Mouse (Mus musculus): ENCODE results near the gene Tulp1. TPM values are rescaled to one million over a fixed set of nuclear protein-coding genes. Genes with fewer than 3 reads are reported as not detected.

Gene Tulp1
- polyA plus RNA-seq, 1 experiment from 2014 or later: 1.3 TPM

DNA sequence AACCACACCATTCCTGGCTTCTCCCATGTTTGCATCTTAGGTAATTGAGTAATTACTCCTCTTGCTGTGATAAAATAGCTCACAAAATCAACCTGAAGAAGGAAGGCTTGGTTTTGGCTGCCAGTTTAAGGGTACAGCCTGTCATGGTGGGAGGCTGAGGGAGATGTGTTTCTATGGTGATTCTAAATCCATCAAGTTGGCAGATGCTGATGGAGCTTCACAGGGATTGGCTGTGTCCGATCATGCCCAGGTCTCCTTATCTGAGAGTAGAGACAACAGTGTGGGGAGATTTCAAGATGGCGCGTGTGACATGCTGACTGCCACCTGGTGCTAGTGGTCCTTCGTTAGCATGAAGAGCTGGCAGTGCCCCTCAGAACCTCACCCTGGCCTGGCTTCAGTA, 43.3 kb downstream of the Tulp1 start:
- ATAC-seq (replicated peaks): no peak
- Histone ChIP-seq H3K27me3 (replicated peaks) (no peaks in the 10 kb centered on the region), H3K4me2 (no peak overlapping the region), H3K4me1 (no peaks in the 10 kb centered on the region), H3K36me3 (replicated peaks) (no peaks in the 10 kb centered on the region; the same call in 1 of the 2 replicates), H3K9ac (no peak overlapping the region), H3K4me3 (no peak overlapping the region), H3K9me3 (no peaks in the 10 kb centered on the region), H3K27ac (no peak overlapping the region)
- 97% methylated on average over 4 of the region's 4 CpGs for WGBS

DNA sequence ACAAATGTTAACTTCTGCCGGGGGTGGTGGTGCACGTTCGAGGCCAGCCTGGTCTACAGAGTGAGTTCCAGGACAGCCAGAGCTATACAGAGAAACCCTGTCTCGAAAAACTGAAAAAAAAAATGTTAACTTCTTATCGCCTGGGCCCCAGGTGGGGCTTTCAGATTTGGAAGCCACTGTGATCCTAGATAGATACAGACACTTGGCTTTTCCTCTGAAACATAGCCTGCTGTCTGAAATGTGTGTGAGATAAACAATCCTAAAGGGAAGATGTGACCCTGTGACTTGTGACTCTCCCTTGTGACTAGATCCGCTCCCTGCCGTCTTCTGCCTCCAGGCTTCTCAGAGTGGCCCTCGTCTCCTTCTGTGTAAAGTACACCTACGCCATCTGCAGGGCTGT, 47.3 kb downstream of the Tulp1 start:
- no peak overlapping the region for H3K4me2 ChIP-seq
- no peaks in the 10 kb centered on the region; the same call in 1 of the 2 replicates for H3K36me3 ChIP-seq (replicated peaks)
- no peak overlapping the region for H3K9ac ChIP-seq
- no peaks in the 10 kb centered on the region for H3K9me3 ChIP-seq
- 81% methylated on average over 9 of the region's 9 CpGs for WGBS
- peaks cover 13% of the 10 kb centered on the region for H3K4me1 ChIP-seq
- no peak for ATAC-seq (replicated peaks)
- no peak overlapping the region for H3K27ac ChIP-seq
- no peaks in the 10 kb centered on the region for H3K27me3 ChIP-seq (replicated peaks)
- H3K4me3 ChIP-seq: no peak overlapping the region

DNA sequence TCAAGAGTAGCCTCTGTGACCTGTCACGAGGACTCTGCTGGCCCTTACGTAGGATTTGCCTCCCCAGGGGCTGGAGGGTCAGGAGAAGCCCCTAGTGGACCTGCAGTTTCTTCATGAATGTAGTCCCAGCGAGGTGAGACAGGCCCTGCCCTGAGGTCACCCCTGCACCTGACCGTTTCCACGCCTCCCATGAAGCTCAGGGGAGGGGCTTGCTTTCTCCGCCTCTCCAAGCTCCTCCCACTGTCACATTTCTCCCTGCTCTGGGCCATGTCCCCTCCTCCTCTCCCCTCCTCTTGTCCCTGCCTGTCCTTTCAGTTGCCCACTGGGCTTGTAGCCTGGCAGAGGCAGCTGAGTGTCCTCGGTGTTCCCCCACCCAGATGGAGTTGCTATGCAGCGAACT, 47.9 kb downstream of the Tulp1 start:
- H3K4me3 ChIP-seq: no peak overlapping the region
- no peak overlapping the region for H3K9ac ChIP-seq
- H3K36me3 ChIP-seq (replicated peaks): no peaks in the 10 kb centered on the region; the same call in 1 of the 2 replicates
- ATAC-seq (replicated peaks): no peak
- H3K9me3 ChIP-seq: no peaks in the 10 kb centered on the region
- no peaks in the 10 kb centered on the region for H3K27me3 ChIP-seq (replicated peaks)
- H3K27ac ChIP-seq: no peak overlapping the region
- H3K4me1 ChIP-seq: peaks cover 15% of the 10 kb centered on the region
- WGBS: 56% methylated on average over 8 of the region's 8 CpGs
- H3K4me2 ChIP-seq: no peak overlapping the region

DNA sequence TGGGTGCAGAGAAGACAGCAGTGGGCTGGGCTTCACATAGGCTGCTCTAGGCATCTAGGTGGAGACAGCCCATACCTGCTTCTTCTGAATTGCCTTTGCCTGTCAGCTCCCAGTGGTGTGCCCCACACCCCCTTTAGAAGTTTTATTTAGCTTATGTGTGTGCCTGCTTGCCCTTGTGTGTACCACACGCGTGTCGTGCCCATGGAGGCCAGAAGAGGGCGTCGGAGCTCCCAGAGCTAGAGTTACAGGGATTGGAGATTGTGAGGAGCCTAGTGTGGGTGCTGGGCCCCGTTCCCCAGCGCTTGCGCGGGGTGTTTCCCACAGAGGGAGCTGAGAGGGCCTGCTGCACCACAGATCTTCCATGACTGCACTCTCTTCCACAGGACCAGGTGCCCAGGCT, 48.5 kb downstream of the Tulp1 start:
- WGBS: 90% methylated on average over 9 of the region's 9 CpGs
- no peaks in the 10 kb centered on the region for H3K27me3 ChIP-seq (replicated peaks)
- H3K9ac ChIP-seq: no peak overlapping the region
- no peak overlapping the region for H3K4me2 ChIP-seq
- no peak for ATAC-seq (replicated peaks)
- H3K4me1 ChIP-seq: peaks cover 15% of the 10 kb centered on the region
- H3K9me3 ChIP-seq: no peaks in the 10 kb centered on the region
- H3K4me3 ChIP-seq: no peak overlapping the region
- H3K36me3 ChIP-seq (replicated peaks): no peaks in the 10 kb centered on the region; the same call in 1 of the 2 replicates
- H3K27ac ChIP-seq: no peak overlapping the region

DNA sequence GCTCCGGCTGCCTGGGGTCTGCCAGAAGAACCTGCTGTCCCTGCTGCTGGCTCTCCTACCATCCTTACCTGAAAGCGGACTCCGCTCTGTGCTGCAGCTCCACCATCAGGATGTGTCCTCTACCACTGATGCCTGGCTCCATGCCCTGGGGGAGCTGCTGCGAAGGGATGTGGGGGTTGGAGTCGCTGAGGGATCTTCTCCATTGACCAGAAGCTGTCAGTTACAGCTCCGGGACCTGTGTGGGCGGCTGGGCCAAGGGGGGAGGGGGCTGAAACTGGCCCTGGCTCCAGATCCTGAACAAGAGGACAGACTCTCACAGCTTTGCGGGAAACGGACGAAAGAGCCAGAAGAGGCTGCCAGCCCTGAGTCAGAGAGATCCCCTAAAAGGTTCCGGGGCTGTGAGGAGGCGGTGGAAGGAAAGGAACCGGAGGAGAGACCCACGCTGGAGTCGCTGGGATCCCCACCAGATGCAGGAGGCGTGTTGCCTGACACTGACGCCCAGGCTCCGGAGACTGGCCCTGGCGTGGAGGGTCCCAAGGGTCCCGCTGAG, 49.3 kb downstream of the Tulp1 start:
- Histone ChIP-seq H3K4me1 (peaks cover 15% of the 10 kb centered on the region), H3K9ac (no peak overlapping the region), H3K9me3 (no peaks in the 10 kb centered on the region), H3K27me3 (replicated peaks) (no peaks in the 10 kb centered on the region), H3K27ac (no peak overlapping the region), H3K4me2 (no peak overlapping the region), H3K4me3 (no peak overlapping the region), H3K36me3 (replicated peaks) (no peaks in the 10 kb centered on the region; the same call in 1 of the 2 replicates)
- WGBS: 89% methylated on average over 20 of the region's 20 CpGs
- no peak for ATAC-seq (replicated peaks)

DNA sequence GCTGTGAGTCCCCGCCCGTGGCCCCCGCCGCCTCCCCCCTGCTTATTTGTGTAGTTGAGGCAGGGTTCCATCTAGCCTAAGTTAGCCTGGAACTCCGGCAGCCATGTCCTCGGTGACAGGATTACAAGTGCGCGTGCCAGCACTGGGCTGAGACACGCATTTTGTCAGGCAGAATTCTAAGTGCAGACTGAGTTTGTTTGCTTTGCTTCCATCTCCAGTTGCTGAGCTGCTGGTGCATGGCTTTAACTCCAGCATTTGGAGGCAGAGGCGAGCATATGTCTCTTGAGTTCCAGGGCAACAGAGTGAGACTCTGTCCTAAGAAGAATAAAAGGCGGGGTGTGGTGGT, 51.2 kb downstream of the Tulp1 start:
- peak overlapping the region; percentile 96 for H3K4me2 ChIP-seq
- H3K27ac ChIP-seq: peak overlapping the region; percentile 91
- no peaks in the 10 kb centered on the region for H3K9me3 ChIP-seq
- peaks cover 15% of the 10 kb centered on the region for H3K4me1 ChIP-seq
- peak overlapping the region; percentile 88 for H3K4me3 ChIP-seq
- peak overlapping the region; percentile 77 for H3K9ac ChIP-seq
- WGBS: under 1% methylated on average over 11 of the region's 11 CpGs
- no peaks in the 10 kb centered on the region for H3K27me3 ChIP-seq (replicated peaks)
- no peaks in the 10 kb centered on the region; the same call in 1 of the 2 replicates for H3K36me3 ChIP-seq (replicated peaks)
- ATAC-seq (replicated peaks): peak; percentile 55

DNA sequence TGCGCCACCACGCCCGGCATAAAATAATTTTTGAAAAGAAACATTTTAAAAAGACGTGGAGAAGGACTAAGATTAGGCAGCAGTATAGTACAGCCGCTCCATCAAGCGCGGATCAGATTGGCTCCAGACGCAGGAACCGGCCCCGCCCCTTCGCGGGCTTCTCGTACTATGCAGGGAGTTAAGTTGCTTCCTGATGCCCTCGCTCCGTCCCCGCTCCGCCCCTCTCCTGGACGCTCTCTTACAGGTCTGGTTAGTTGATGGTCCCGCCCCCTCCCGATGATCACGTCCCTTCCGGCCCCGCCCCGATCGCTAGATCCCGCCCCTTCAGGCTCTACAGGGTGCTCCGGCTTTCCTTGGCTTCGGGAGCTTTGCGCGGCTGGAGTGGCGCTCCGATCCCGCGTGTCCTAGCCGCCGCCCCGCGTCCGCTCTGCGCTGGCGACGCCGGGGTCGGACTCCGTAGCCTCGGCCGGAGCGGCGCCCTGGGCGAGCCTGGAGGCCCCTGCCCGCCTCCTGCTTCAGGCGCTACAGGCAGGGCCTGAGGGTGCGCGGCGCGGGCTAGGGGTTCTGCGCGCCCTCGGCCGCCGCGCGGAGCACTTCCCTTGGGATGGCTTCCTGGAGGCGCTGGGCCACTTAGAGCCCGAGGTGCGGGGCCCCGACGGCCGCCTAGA, 51.7 kb downstream of the Tulp1 start, which contains the start of gene Fance:
TSS of gene Fance (plus strand) at position 308 of the 668 bp plus-strand sequence.
- no peaks in the 10 kb centered on the region; the same call in 1 of the 2 replicates for H3K36me3 ChIP-seq (replicated peaks)
- H3K27ac ChIP-seq: peak within 1 kb of the TSS; percentile 91
- peak; percentile 98 for ATAC-seq (replicated peaks)
- H3K9me3 ChIP-seq: no peaks in the 10 kb centered on the region
- peak within 1 kb of the TSS; percentile 96 for H3K4me2 ChIP-seq
- H3K4me3 ChIP-seq: peak within 1 kb of the TSS; percentile 88
- no peaks in the 10 kb centered on the region for H3K27me3 ChIP-seq (replicated peaks)
- peaks cover 19% of the 10 kb centered on the region for H3K4me1 ChIP-seq
- under 1% methylated on average over 69 of the region's 69 CpGs for WGBS
- peak within 1 kb of the TSS; percentile 77 for H3K9ac ChIP-seq

DNA sequence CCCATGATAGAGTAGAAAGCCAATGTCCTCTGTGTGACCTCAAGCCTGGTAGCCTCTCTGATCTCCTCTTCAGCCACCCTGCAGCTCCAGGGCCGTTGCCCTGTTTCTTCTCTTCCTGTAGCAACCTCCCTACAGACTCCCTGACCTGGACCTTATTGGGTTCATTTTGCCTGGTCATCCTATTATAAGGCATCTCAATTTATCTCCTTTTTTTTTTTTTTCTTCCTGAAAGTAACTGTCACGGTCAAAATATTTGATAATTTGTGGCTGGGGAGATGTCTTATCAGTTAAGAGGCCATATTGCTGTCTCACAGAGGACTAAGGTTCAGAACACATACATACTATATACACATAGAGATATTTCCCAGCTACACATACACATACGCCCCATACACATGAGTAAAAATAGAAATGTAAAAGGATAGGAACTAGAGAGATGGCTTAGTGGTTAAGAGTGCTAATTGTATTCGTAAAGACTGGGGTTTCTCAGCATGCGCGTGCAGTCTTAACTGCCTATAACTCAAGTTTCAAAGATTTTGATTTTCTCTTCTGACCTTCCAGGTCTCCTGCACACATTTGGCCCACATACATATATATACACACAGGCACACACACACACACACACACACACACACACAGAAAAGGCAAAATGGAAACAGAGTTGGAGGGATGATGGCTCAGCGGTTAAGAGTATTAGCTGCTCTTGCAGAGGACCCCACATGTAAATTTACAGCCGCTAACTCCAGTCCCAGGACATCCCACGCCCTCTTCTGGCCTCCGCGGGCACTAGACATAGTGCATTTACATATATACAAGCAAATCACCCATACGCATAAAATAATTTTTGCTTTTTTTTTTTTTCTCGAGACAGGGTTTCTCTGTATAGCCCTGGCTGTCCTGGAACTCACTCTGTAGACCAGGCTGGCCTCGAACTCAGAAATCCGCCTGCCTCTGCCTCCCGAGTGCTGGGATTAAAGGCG, 52.5 kb downstream of the Tulp1 start:
- Histone ChIP-seq H3K27ac (peak overlapping the region; percentile 91), H3K9me3 (no peaks in the 10 kb centered on the region), H3K27me3 (replicated peaks) (no peaks in the 10 kb centered on the region), H3K4me1 (peaks cover 19% of the 10 kb centered on the region), H3K9ac (no peak overlapping the region), H3K4me3 (peak overlapping the region; percentile 88), H3K36me3 (replicated peaks) (no peaks in the 10 kb centered on the region), H3K4me2 (peak overlapping the region; percentile 96)
- ATAC-seq (replicated peaks): peak; percentile 27
- WGBS: 26% methylated on average over 17 of the region's 17 CpGs

DNA sequence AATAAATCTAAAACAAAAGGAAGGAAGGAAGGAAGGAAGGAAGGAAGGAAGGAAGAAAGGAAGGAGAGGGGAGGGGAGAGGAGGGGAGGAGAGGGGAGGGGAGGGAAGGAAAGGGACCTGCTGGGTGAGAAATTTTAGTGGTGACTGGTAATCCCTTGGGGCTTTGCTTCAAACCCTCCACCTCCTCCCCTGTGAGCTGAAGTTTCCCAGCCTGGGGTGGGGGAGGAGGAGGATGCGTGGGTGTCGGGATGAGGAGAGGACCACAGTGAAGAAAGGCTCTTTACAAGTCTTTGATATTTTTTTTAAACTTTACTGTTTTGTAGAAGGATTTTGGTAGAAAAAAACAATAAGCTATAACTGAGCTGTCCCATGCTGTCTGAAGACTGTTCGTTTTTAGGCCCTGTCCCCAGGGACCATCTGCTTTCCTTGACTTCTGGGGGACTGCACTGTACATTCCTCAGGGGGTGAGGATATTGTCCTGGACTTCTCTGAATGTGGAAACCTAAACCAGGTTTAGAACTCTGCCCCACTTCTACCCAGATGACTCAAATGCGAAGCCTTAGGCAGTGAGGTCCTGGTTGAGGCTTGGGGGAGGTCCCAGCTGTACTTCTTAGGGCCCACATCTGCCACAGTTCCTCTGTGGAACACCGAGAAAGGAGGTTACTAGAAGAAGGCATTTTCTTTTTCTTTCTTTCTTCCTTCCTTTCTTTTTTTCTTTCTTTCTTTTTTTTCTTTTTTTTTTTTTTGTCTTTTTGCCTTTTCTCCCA, 53.5 kb downstream of the Tulp1 start:
- ATAC-seq (replicated peaks): no peak
- WGBS: 80% methylated on average over 5 of the region's 5 CpGs

DNA sequence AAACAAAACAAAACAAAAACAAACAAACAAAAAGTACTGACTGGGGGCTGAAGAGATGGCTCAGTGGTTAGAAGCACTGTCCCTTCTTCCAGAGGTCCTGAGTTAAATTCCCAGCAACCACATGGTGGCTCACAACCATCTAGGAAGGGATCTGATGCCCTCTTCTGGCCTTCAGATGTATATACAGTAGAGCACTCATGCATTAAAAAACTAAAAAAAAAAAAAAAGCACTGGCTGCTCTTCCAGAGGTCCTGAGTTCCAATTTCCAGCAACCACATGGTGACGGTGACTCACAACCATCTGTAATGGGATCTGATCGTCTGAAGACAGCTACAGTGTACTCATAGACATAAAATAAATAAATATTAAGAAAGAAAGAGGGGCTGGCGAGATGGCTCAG, 54.2 kb downstream of the Tulp1 start:
- Histone ChIP-seq H3K4me1 (peaks cover 19% of the 10 kb centered on the region), H3K27me3 (replicated peaks) (no peaks in the 10 kb centered on the region), H3K4me2 (no peak overlapping the region), H3K36me3 (replicated peaks) (no peaks in the 10 kb centered on the region), H3K9me3 (no peaks in the 10 kb centered on the region), H3K4me3 (no peak overlapping the region), H3K9ac (no peak overlapping the region), H3K27ac (no peak overlapping the region)
- WGBS: 77% methylated on average over 3 of the region's 3 CpGs
- ATAC-seq (replicated peaks): no peak

More for the DNA sequence above, 53.5 kb downstream of the Tulp1 start:
- H3K9ac ChIP-seq: no peak overlapping the region
- no peak overlapping the region for H3K4me2 ChIP-seq
- H3K36me3 ChIP-seq (replicated peaks): no peaks in the 10 kb centered on the region
- peaks cover 19% of the 10 kb centered on the region for H3K4me1 ChIP-seq
- no peaks in the 10 kb centered on the region for H3K27me3 ChIP-seq (replicated peaks)
- H3K4me3 ChIP-seq: no peak overlapping the region
- H3K27ac ChIP-seq: no peak overlapping the region
- no peaks in the 10 kb centered on the region for H3K9me3 ChIP-seq

DNA sequence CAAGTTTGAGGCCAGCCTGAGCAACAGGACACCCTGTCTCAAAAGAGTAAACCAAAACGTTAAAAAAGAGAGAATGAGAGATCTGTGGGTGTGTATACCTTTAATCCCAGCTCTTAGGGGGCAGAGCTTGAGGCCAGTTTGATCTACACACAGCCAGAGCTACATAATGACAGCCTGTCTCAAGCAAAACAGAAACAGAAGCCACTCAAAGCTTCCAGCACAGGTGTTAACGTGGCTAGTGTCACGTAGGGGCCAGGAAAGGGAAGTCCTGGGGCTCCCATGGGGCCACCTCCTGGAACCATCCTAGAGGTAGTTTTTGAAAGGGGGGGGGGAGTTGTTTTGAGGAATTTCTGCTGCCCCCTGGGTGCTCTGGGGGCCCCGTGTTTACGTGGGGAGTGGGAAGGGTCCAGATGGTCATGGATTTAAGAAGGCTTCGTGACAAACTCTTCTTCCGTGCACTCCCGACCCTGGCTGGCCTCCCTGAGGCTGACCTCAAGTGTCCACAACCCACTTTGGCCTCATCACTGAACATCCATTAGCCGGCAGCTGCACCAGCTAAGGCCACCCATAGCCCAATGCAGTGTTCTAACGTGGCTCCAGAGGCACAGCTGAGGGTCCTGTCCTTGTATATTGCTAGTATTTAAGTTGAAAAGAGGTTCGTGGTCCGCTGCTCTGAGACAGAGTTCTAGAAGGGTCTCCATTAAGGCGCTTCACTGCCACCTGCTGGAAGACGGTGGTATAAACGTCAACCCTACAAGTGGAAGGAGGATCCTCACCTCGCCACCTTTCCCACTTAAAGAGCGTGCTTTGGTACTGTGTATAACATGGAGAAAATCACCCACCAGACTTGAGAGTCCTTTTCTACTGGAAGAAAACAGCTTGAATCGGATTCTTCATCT, 56.5 kb downstream of the Tulp1 start:
- Histone ChIP-seq H3K9me3 (no peaks in the 10 kb centered on the region), H3K4me1 (peaks cover 7% of the 10 kb centered on the region), H3K4me2 (no peak overlapping the region), H3K27ac (no peak overlapping the region), H3K27me3 (replicated peaks) (no peaks in the 10 kb centered on the region), H3K4me3 (no peak overlapping the region), H3K36me3 (replicated peaks) (no peaks in the 10 kb centered on the region), H3K9ac (no peak overlapping the region)
- WGBS: 20% methylated on average over 18 of the region's 18 CpGs
- no peak for ATAC-seq (replicated peaks)

Measured in midbrain, embryonic 15.5 days (tissue).